13 mouse cellular contexts compared by ENCODE assay signal in the genomic region with DNA sequence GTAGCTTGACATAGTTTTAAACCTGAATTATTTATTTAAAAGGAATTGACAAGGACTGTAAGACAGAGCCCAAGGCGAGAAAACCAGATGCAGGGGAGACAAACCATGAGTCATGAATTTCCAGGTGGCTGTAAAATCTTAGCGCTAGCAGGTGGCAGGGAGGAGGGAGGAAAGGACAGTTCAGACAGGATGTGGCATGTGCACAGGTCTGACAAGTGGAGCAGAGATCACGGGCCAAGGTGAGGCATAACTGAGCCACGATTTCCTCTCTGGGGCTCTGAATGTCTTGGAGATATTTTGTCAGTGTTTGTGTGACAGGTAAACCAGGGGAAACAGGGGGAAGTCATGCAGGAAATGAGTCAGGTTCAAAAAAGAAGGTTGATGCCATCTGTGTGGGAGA. TPM values are rescaled to one million over a fixed set of nuclear protein-coding genes. Genes with fewer than 3 reads are reported as not detected.
DNase-seq lines count a peak whose midpoint lies in the region.
"Had no signal": no experiment of that assay in that cellular context is flagged by ENCODE, and none has a peak within 500 bp of the region (broad histone marks: within the 10 kb centered on the region; RNA-seq: fewer than 3 reads in every experiment).

No protein-coding gene starts in this region.

- peak; percentile 24 to 32 for DNase-seq in urinary bladder, postnatal 36 days (ENCODE audit: low spot score in 2 of 2)
- DNase-seq in urinary bladder, postnatal 25 days (ENCODE audit: low spot score) = no peak
- peak; percentile 46 for DNase-seq in fat pad, adult 2 months (ENCODE audit: extremely low read depth, low read depth, low spot score)
- peak; percentile 21 to 37 for DNase-seq in thymus, adult 18-20 months
- peak; percentile 51 for DNase-seq in thymus, postnatal 4 days
- no peak for DNase-seq in adrenal gland, postnatal 14 days
- DNase-seq in liver = no peak
- no peak for DNase-seq in left cerebral cortex, postnatal 25 days (ENCODE audit: low spot score in 2 of 2)
- DNase-seq: cerebellum, adult 9-10 months; gastrocnemius, postnatal 10 days; kidney, postnatal 4 days; layer of hippocampus, adult 9-11 months; midbrain, embryonic 14.5 days had no signal

- intact Hi-C loops in left cerebral cortex, postnatal 25 days (cut with DNase I) = no loop called here

RNA-seq across cellular contexts. Expression of a gene that starts 13.0 kb away (rescaled TPM):
- 40.4 and 40.8 TPM in 2 replicates for total RNA-seq in adrenal gland, postnatal 14 days (2021)
- 10 to 100 TPM; 28.1 to 31.7 TPM for total RNA-seq in left cerebral cortex, postnatal 25 days (2021)

Comparison
In these comparisons a context has a peak if more than half of its experiments do, and no peak if none do; other contexts are left out.
1. DNase-seq: peak in urinary bladder, postnatal 36 days (2 of 2), fat pad, adult 2 months (single experiment), thymus, adult 18-20 months (2 of 2) and thymus, postnatal 4 days (single experiment); none in urinary bladder, postnatal 25 days (single experiment), adrenal gland, postnatal 14 days (single experiment), liver (single experiment) and left cerebral cortex, postnatal 25 days (0 of 2).